17 mouse cellular contexts compared by ENCODE assay signal in the genomic region with DNA sequence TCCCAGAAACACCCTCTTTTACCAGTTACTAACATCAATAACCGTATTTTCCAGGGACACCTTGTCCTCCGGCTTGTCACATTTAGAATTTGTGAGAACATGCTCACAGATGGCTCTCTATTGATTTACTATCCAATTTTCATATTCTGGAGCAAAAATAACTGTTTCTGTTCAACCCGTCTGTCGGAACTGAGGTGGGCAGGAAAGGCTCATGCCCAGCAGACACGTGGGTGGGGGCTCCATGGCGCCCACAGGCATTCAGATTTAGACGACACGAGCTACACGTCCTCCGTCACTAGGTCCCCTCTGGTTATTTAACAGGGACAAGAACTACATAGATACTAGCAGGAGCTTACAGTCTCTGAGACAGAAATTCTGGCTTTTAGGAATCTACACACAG.
A peak's percentile ranks its signal among the peaks of the same experiment; 100 is the strongest.
DNase-seq lines count a peak whose midpoint lies in the region; ATAC-seq and TF ChIP-seq lines count a peak whose summit lies in the region.
"Had no signal": no experiment of that assay in that cellular context is flagged by ENCODE, and none has a peak within 500 bp of the region (broad histone marks: within the 10 kb centered on the region; RNA-seq: fewer than 3 reads in every experiment).

No protein-coding gene starts in this region.

- TF ChIP-seq EP300 in ES-Bruce4 (IDR thresholded peaks at IDR 0.05; ENCODE audit: insufficient read depth, low read depth, low read length): no peak

- no peak for ATAC-seq in monocyte, adult 5-6 weeks (replicated peaks; ENCODE audit: insufficient number of reproducible peaks, low FRiP score, low TSS enrichment, poor library complexity, severe bottlenecking)
- ATAC-seq: activated CD4-positive, CD25-positive, alpha-beta regulatory T cell, adult 4 months; forebrain, embryonic 15.5 days; lung, postnatal 0 days had no signal

- H3K36me3 ChIP-seq in ES-Bruce4 (ENCODE audit: control insufficient read depth, insufficient read depth, low read length, poor library complexity, severe bottlenecking): no peaks in the 10 kb centered on the region
- H3K36me3 ChIP-seq: forebrain, embryonic 15.5 days; hindbrain, embryonic 15.5 days; neural tube, embryonic 15.5 days had no signal

- H3K27me3 ChIP-seq in ES-Bruce4 (ENCODE audit: control insufficient read depth, insufficient read depth, low read length, poor library complexity, severe bottlenecking): no peaks in the 10 kb centered on the region
- H3K27me3 ChIP-seq: forebrain, embryonic 15.5 days; neural tube, embryonic 15.5 days had no signal

- H3K9ac ChIP-seq in ES-Bruce4 (ENCODE audit: low read depth, poor library complexity, severe bottlenecking): no peak overlapping the region
- H3K9ac ChIP-seq: forebrain, embryonic 15.5 days; hindbrain, embryonic 15.5 days; neural tube, embryonic 15.5 days had no signal

- H3K4me3 ChIP-seq in ES-Bruce4 (ENCODE audit: low read depth, low read length): no peak overlapping the region
- H3K4me3 ChIP-seq: forebrain, embryonic 15.5 days; hindbrain, embryonic 15.5 days; neural tube, embryonic 15.5 days had no signal

- DNase-seq in frontal cortex, postnatal 14 days (ENCODE audit: low spot score in 2 of 2): peak; percentile 56 to 69
- DNase-seq in layer of hippocampus, postnatal 36 days: peak; percentile 78
- DNase-seq in right cerebral cortex, adult 2 months (ENCODE audit: low spot score in 2 of 2): peak; percentile 74 to 80
- DNase-seq in adipocyte (ENCODE audit: low spot score): no peak
- DNase-seq in spleen, adult 12 weeks (ENCODE audit: low spot score): no peak
- DNase-seq: cerebellum, adult 2 months; heart, adult 11 months; kidney, adult 18-20 months; kidney, postnatal 4 days; thymus, postnatal 36 days had no signal

- no peak for TF ChIP-seq POLR2A in ES-Bruce4 (IDR thresholded peaks at IDR 0.05; ENCODE audit: insufficient read depth, low read length)

- no peak for TF ChIP-seq CTCF in ES-Bruce4 (IDR thresholded peaks at IDR 0.05; ENCODE audit: low read depth, low read length)

- peaks cover 2% of the 10 kb centered on the region for H3K4me1 ChIP-seq in ES-Bruce4 (ENCODE audit: control insufficient read depth, insufficient read depth, low read length)

- H3K27ac ChIP-seq in ES-Bruce4 (ENCODE audit: insufficient read depth, low read length): 0 out of 2 replicates have a peak overlapping the region, but pooled peaks have one; percentile 25
- H3K27ac ChIP-seq: forebrain, embryonic 15.5 days; hindbrain, embryonic 15.5 days; neural tube, embryonic 15.5 days had no signal

- no peaks in the 10 kb centered on the region for H3K9me3 ChIP-seq in ES-Bruce4 (replicated peaks; ENCODE audit: control insufficient read depth, insufficient read depth, low read length, poor library complexity, severe bottlenecking)
- H3K9me3 ChIP-seq: forebrain, embryonic 15.5 days; hindbrain, embryonic 15.5 days; neural tube, embryonic 15.5 days had no signal

Comparison
In these comparisons a context has a peak if more than half of its experiments do, and no peak if none do; other contexts are left out.
1. DNase-seq: peak in frontal cortex, postnatal 14 days (2 of 2), layer of hippocampus, postnatal 36 days (2 of 2) and right cerebral cortex, adult 2 months (2 of 2); none in adipocyte (single experiment) and spleen, adult 12 weeks (single experiment).